Mouse (Mus musculus) neural tube, embryonic 11.5 days (tissue): ENCODE data around the gene Hcrtr2. TPM values are rescaled to one million over a fixed set of nuclear protein-coding genes. Genes with fewer than 3 reads are reported as not detected.

Experiments used
- ATAC-seq: fragments of 200-750 bp; cut with Nextera tagmentation; 2 replicates; pipeline ENCODE4 v1.8.0; 2017; ENCODE audit warnings: moderate number of reproducible peaks, mild to moderate bottlenecking, moderate TSS enrichment, moderate library complexity; ENCODE audit not compliant: insufficient read depth, low FRiP score, low TSS enrichment
- DNase-seq: peaks from one replicate; pipeline ENCODE4 v3.0.0-alpha.2; 2015; ENCODE audit warnings: low spot score
- H3K27ac ChIP-seq: fragments of 300-500 bp; sonication (generic); 2 replicates; pipeline ENCODE4 v1.5.1; 2014; ENCODE audit warnings: low read depth, mild to moderate bottlenecking, low read length
- H3K27me3 ChIP-seq: fragments of 300-500 bp; sonication (generic); 2 replicates; pipeline ENCODE4 v1.6.1; 2014; ENCODE audit warnings: mild to moderate bottlenecking, low read length, mixed read lengths; ENCODE audit not compliant: control insufficient read depth, insufficient read depth
- H3K36me3 ChIP-seq: fragments of 300-500 bp; sonication (generic); 2 replicates; pipeline ENCODE4 v1.6.1; 2014; ENCODE audit warnings: mild to moderate bottlenecking, low read length, moderate library complexity, mixed read lengths; ENCODE audit not compliant: control insufficient read depth, insufficient read depth
- H3K4me1 ChIP-seq: fragments of 300-500 bp; sonication (generic); 2 replicates; pipeline ENCODE4 v1.6.1; 2014; ENCODE audit warnings: low read length, mixed read lengths; ENCODE audit not compliant: control insufficient read depth, insufficient read depth
- H3K4me2 ChIP-seq: fragments of 300-500 bp; sonication (generic); 2 replicates; pipeline ENCODE4 v1.6.1; 2014; ENCODE audit warnings: low read depth, mild to moderate bottlenecking, moderate library complexity
- H3K4me3 ChIP-seq: fragments of 300-500 bp; sonication (generic); 2 replicates; pipeline ENCODE4 v1.5.1; 2014; ENCODE audit warnings: low read depth, low read length
- H3K9ac ChIP-seq: fragments of 300-500 bp; sonication (generic); 2 replicates; pipeline ENCODE4 v1.6.1; 2014; ENCODE audit warnings: mild to moderate bottlenecking, low read length
- H3K9me3 ChIP-seq: fragments of 300-500 bp; sonication (generic); 2 replicates; pipeline ENCODE4 v1.6.1; 2016; ENCODE audit warnings: low read length; ENCODE audit not compliant: control insufficient read depth
- WGBS: fragments of 180-500 bp; shearing (Covaris S2); extraction: QIAGEN DNeasy Blood & Tissue Kit; methylation state at CpG from one replicate; pipeline ENCODE4 v1.1.7; 2014; 5-methylcytosine and 5-hydroxymethylcytosine counted together
- polyA plus RNA-seq: library from polyadenylated mRNA; unstranded; fragments of >200 nt; fragmentation: Nextera tagmentation; extraction: Ambion mirVana; gene quantifications from 2 replicates; pipeline ENCODE4 v1.2.1, GENCODE M21; 2014

Gene Hcrtr2
- polyA plus RNA-seq, 1 experiment from 2014 or later = 0.68 TPM

DNA sequence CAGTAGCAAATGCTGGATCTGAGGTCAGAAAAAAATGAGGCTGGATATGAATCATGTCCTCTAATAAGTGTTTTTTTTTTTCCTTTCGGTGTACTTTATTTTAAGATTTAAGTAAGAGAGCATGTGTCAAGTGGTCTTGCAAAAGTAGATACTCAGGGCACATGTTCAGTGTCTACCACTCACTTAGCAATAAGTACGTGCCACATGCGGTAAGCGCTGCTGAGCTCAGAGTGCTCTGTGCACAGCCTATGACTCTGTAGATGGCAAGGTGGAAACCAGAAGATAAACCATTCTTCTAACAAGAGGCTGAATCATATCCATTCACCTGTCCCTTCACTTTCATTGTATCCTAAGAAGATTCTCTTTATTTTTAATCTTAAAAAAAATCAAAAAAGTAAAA lies 2.1 kb downstream of the Hcrtr2 start:
- no peaks in the 10 kb centered on the region for H3K4me1 ChIP-seq
- peaks cover 2% of the 10 kb centered on the region for H3K27me3 ChIP-seq
- H3K36me3 ChIP-seq = no peaks in the 10 kb centered on the region
- DNase-seq = no peak
- WGBS = 87% methylated on average over 4 of the region's 4 CpGs
- no peak overlapping the region for H3K4me3 ChIP-seq
- no peak for ATAC-seq
- no peak overlapping the region for H3K27ac ChIP-seq
- H3K9me3 ChIP-seq = no peaks in the 10 kb centered on the region
- no peak overlapping the region for H3K9ac ChIP-seq
- no peak overlapping the region for H3K4me2 ChIP-seq

DNA sequence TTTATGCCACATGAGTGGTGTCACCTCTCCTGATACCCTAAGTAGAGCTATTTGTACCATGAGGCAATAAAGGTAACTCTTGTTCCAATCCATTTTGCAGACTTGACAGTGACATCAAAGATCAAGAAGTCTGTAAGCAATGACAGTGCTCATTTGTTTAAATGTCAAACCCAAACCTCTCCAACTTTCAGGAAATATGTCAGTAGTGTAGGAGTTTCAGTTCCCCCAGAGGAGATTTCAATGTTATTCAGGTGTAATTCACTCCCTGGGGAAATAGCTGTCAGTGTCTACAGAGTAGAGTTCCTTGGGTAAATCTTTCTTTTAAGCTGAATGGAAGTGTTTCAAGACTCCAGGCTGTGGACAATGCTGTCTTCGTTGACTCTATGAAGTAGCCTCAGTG lies 2.9 kb downstream of the Hcrtr2 start:
- Histone ChIP-seq H3K9ac (no peak overlapping the region), H3K9me3 (no peaks in the 10 kb centered on the region), H3K27ac (no peak overlapping the region), H3K4me1 (no peaks in the 10 kb centered on the region), H3K36me3 (no peaks in the 10 kb centered on the region), H3K4me3 (no peak overlapping the region), H3K4me2 (no peak overlapping the region), H3K27me3 (peaks cover 2% of the 10 kb centered on the region)
- WGBS = 86% methylated on average over 1 of the region's 1 CpGs
- ATAC-seq = no peak
- no peak for DNase-seq

DNA sequence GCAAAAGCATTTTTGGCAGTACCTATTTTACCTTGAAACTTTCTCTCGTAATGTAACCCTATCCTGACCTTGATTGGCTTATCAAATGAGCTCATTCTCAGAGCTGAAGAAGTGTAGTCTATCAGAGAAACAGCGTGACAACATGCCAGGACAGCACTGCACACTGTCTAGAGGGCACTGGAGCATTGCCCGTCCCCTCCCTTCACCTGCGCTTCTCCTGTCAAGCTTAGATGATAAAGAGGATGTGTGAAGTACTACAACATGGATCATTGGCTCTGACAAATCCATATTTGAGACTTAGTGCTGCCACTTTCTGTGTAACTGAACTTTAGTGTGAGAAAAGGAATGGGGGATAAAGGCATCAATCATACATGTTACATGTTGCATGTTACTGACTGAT lies 5.4 kb downstream of the Hcrtr2 start:
- Histone ChIP-seq H3K9ac (no peak overlapping the region), H3K36me3 (no peaks in the 10 kb centered on the region), H3K9me3 (no peaks in the 10 kb centered on the region), H3K4me2 (no peak overlapping the region), H3K27ac (no peak overlapping the region), H3K27me3 (peaks cover 2% of the 10 kb centered on the region; the same call in 1 of the 2 replicates), H3K4me1 (no peaks in the 10 kb centered on the region), H3K4me3 (no peak overlapping the region)
- ATAC-seq (no peak), DNase-seq (no peak)
- WGBS = 84% methylated on average over 4 of the region's 4 CpGs

DNA sequence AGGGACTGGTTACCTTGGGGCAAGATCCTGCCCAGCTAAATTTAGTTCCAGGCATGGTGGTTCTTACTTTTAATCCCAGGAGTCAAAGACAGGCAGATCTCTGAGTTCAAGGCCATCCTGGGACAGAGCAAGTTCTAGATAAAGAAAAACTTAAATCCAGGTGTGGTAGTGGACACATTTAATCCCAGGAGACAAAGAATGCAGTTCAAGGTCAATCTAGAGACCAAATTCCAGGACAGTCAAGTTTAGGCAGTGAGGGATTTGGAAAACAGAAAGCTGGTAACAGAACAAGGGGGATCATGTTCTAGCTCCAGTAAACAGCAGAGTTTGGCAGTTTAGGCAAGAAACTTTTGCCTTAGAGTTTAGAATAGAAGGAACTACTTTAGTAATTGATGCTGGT lies 8.6 kb downstream of the Hcrtr2 start:
- no peak overlapping the region for H3K9ac ChIP-seq
- H3K27ac ChIP-seq = no peak overlapping the region
- no peaks in the 10 kb centered on the region for H3K27me3 ChIP-seq
- H3K36me3 ChIP-seq = no peaks in the 10 kb centered on the region
- DNase-seq (no peak), ATAC-seq (no peak)
- H3K4me3 ChIP-seq = no peak overlapping the region
- no peaks in the 10 kb centered on the region for H3K9me3 ChIP-seq
- H3K4me1 ChIP-seq = no peaks in the 10 kb centered on the region
- H3K4me2 ChIP-seq = no peak overlapping the region

DNA sequence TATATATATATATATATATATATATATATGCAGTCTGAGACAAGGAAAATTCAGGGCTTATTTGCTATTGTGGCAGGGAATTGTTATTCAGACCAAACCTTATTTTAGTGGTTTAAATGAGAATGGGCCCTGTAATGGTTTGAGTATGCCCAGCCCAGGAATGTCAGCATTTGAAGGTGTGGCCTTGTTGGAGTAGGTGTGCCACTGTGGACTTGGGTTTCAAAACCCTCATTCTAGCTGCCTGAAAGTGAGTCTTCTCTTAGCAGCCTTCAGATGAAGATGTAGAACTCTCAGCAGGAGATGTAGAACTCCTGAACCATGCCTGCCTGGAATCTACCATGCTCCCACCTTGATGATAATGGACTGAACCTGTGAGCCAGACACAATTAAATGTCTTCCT lies 9.7 kb downstream of the Hcrtr2 start:
- no peak overlapping the region for H3K4me2 ChIP-seq
- H3K4me3 ChIP-seq = no peak overlapping the region
- ATAC-seq = no peak

DNA sequence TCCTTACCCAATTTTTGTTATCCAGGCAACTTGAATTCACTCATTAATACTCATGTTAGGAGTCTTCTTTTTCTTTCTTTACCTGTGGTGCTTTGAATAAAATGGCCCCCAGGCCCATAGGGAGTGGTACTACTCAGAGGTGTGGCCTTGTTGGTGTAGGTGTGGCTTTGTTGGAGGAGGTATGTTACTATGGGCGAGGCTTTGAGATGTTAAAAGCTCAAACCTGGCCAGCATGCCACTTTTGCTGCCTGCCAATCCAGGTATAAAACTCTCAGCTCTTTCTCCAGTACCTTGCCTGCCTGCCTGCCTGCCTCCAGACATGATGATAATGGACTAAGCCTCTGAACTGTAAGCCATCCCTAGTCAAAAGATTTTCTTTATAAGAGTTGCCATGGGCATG lies 11.4 kb downstream of the Hcrtr2 start:
- Histone ChIP-seq H3K4me1 (no peaks in the 10 kb centered on the region), H3K36me3 (no peaks in the 10 kb centered on the region), H3K27ac (no peak overlapping the region), H3K4me3 (no peak overlapping the region), H3K9me3 (no peaks in the 10 kb centered on the region), H3K9ac (no peak overlapping the region), H3K4me2 (no peak overlapping the region), H3K27me3 (no peaks in the 10 kb centered on the region)
- ATAC-seq (no peak), DNase-seq (no peak)
- 52% methylated on average over 1 of the region's 1 CpGs for WGBS

More for the DNA sequence above, 9.7 kb downstream of the Hcrtr2 start:
- no peaks in the 10 kb centered on the region for H3K36me3 ChIP-seq
- no peaks in the 10 kb centered on the region for H3K27me3 ChIP-seq
- no peaks in the 10 kb centered on the region for H3K9me3 ChIP-seq
- no peak for DNase-seq
- no peaks in the 10 kb centered on the region for H3K4me1 ChIP-seq
- no peak overlapping the region for H3K9ac ChIP-seq
- no peak overlapping the region for H3K27ac ChIP-seq

DNA sequence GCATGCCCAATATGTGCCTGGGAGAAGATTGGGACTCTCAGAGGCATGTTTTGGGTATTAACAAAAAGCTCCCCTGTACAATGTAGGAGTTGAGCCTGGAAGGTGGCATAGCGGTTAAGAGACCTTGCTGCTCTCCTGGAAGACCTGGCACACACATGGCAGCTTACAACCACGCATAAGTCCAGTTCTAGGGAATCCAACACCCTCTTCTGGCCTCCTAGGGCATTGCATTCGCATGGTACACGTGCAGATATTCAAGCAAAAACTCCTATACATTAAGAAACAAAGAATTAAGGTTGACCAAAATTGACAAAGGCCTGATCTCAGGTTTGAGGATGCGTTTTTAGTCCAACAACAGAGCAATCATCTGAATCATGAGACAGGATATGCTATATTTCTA lies 32.3 kb downstream of the Hcrtr2 start:
- H3K9ac ChIP-seq = no peak overlapping the region
- no peaks in the 10 kb centered on the region for H3K36me3 ChIP-seq
- no peak for ATAC-seq
- 77% methylated on average over 5 of the region's 5 CpGs for WGBS
- no peak overlapping the region for H3K27ac ChIP-seq
- peak; percentile 14 for DNase-seq
- H3K4me1 ChIP-seq = no peaks in the 10 kb centered on the region
- H3K27me3 ChIP-seq = no peaks in the 10 kb centered on the region
- no peak overlapping the region for H3K4me3 ChIP-seq
- H3K9me3 ChIP-seq = no peaks in the 10 kb centered on the region
- no peak overlapping the region for H3K4me2 ChIP-seq

DNA sequence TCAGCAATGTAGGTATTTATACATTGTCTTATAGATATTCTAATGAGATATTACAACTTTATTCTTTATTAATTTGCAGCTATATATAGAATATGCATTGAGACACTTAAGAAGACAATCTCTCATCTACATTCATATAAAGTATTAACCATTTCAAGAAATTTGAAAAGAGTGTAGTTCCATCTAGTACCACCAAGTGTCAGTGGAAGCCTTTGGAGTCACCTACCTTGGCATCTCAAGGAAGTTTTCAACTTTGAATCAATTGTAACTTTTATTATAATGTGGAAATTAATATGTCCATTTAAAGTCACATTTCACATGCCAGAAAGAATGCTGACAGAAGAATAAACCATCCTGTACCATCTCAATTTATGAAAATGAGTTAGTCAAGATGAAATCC lies 52.8 kb downstream of the Hcrtr2 start:
- Histone ChIP-seq H3K4me2 (no peak overlapping the region), H3K27ac (no peak overlapping the region), H3K27me3 (no peaks in the 10 kb centered on the region), H3K9me3 (no peaks in the 10 kb centered on the region), H3K9ac (no peak overlapping the region), H3K4me3 (no peak overlapping the region), H3K4me1 (no peaks in the 10 kb centered on the region), H3K36me3 (no peaks in the 10 kb centered on the region)
- DNase-seq (no peak), ATAC-seq (no peak)

DNA sequence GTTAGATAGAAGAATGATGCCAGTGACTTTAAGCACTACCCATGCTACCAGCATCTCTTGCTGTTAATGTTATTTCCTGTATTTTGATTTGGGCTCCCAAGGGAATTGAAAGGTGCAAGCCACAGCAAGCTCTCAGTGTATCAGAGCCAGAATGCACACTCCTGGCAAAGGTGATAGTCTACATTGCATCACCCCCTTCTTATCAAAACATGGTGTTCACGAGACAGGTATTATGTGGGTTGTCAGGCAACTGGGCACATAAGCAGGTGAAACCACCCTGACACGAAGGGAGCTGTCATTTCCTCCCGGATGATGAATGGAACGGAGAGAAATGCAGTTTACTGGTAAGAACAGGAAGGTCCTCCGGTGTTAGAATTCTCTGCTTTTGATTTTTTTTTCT lies 65.9 kb downstream of the Hcrtr2 start:
- DNase-seq (no peak), ATAC-seq (no peak)
- no peaks in the 10 kb centered on the region for H3K9me3 ChIP-seq
- no peaks in the 10 kb centered on the region for H3K36me3 ChIP-seq
- no peaks in the 10 kb centered on the region for H3K27me3 ChIP-seq
- no peaks in the 10 kb centered on the region for H3K4me1 ChIP-seq
- H3K4me2 ChIP-seq = no peak overlapping the region
- WGBS = 85% methylated on average over 5 of the region's 5 CpGs
- no peak overlapping the region for H3K9ac ChIP-seq
- no peak overlapping the region for H3K4me3 ChIP-seq
- no peak overlapping the region for H3K27ac ChIP-seq
